Mouse (Mus musculus) megakaryocyte-erythroid progenitor cell, adult 5-6 weeks (primary cell): Measurements from ENCODE around the gene Mapkbp1. TPM values are rescaled to one million over a fixed set of nuclear protein-coding genes. Genes with fewer than 3 reads are reported as not detected.

Experiments used
- ATAC-seq: replicated peaks from 2 replicates; pipeline ENCODE4 v1.8.0; 2016; ENCODE audit warnings: mild to moderate bottlenecking, inconsistent platforms; ENCODE audit not compliant: severe bottlenecking, poor library complexity, low FRiP score, low TSS enrichment
- total RNA-seq, 2 experiments: library from RNA; stranded (forward) in 1 of 2; stranded (reverse) in 1 of 2; fragments of 200-1000, 215-1000 nt in 1 of 2; fragments of >200 nt in 1 of 2; fragmentation: Nextera tagmentation in 1 of 2; gene quantifications; 2 replicates each; pipeline ENCODE4 v1.2.3; 2014 to 2017

The Mapkbp1 gene
- total RNA-seq, 2 experiments from 2014 or later = 2.8 to 5.0 TPM

DNA sequence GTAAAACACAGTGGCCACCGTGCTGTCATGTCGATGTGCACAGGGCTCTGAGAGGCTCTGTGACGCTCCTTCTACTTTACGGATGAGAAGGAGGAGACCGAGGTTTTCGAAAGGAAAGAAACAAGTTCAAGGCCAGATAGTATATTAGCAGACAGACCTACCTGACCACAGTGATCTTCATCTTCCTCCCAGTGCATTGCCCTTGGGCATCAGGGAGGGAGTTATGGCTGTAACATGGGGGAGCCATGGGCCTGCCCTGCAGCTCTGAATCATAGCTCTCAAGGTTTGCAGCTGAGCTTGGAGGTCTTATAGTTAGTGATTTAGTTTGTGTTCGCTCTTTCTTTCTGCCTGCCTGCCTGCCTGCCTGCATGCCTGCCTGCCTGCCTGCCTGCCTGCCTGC, 34.2 kb downstream of the Mapkbp1 start:
- ATAC-seq = no peak

DNA sequence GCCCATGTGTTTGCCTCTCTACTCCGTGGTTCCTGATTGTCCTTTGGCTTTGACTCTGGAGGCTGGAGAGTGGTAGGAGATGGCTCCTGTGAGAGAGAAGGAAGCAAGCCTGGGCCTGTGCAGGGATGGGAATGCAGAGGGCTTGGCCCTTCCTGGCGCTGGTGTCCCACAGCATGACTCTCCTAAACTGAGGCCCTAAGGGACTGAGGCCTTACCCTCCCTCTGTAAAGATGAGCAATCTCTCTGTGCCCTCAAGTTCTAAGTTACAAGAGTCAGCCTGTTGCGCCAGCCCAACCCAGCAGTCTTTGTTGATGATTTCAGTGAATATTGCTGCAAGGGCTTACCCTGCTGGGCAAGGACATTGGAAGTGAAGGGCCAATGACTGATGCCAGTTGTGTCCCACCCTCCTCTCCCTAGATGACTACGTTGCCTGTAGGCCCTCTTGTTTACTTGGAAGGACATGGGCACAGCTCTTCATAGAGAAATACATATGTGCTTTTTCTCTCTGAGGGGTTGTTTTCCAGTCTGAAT, 35.2 kb downstream of the Mapkbp1 start:
- no peak for ATAC-seq

DNA sequence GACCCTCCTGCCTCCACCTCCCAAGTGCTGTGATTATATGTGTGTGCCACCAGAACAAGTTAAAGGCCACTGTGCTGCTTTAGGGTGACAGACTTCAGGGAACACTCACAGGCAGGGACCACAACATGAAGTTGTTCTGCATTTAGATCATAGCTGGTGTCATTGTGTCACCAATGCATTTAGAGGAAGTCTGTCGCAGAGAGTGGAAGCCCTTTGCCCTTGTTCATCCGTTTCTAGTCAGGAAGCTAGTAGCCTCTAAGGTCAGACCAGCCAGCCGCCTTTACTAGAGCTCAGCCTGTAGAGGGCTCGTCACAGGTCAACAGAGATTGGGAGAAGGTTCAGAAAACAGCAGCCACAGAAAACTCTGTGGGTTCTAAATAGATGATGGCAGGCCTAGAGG, 36.2 kb downstream of the Mapkbp1 start:
- ATAC-seq = no peak

DNA sequence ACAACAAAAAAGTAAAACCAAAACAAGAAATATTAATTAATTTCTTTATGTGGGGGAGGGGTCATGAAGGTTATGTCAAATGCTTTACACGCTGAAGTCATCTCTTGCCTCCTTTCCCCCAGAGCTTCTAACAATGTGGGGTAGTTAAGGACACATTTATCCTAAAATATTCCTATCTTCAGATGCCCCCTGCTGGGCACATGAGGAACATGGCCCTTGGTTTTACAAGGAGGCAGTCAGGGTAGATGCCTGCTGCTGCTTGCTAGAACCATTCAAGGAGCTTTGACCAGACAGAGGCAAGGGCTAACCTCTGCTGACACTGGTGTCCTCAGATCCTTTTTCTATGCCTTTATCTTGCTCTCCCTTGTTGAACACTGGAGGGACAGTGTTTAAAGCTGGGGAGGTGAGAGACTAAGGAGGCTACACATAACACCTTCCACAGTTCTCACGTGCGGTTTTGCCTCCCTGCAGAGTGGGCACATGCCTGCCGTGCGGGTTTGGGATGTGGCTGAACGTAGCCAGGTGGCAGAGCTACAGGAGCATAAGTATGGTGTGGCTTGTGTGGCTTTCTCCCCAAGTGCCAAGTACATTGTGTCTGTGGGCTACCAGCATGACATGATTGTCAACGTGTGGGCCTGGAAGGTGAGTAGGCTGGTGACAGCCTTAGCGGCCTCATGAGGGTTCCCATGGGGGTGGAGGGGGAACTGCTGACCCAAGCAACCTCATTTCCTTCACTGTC, 39.1 kb downstream of the Mapkbp1 start:
- ATAC-seq = peak; percentile 62; the same call in 1 of the 2 replicates

DNA sequence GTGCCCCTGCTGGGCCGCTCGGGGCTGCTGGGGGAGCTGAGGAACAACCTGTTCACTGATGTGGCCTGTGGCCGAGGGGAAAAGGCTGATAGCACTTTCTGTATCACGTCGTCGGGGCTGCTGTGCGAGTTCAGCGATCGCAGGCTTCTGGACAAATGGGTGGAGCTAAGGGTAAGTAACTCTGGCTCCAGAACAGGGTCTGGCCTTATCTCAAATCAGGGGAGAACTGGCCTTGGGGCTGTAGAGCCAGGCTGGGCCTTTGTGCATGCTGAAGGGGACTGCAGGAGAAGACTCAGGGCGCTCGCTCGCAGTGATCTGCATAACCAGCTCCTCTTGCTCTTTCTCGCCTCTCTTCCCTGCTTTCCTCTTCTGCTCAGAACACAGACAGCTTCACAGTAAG, 40.4 kb downstream of the Mapkbp1 start:
- no peak for ATAC-seq

DNA sequence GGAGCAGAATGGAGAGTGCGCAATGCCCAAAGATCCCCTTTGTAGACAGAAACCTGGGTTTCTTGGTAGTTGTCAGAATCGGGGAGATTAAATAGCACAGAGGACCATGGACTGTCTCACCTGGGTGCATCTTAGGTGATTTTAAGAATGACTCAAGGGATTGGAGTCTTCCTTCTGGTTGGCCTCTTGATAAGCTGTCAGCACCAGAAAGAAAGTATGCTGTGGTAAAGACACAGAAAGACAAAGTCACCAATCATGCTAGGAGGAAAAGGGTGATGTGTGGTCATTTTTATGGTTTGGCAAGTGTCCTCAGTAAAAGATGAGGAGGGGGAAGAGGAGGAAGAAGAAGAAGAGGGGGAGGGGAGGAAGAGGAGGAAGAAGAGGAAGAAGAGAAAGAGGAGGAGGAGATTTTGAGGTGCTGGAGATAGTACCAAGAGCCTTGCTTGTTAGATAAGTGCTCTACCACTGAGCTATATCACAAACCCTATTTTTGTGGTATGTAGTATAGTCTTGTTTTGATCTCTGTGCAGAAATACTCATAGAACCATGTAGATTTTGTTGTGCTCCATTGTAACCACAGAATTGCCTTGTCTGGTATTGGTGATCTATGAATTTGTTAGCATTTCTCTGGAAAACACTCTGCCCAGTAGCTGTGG, 41.5 kb downstream of the Mapkbp1 start:
- ATAC-seq = no peak

DNA sequence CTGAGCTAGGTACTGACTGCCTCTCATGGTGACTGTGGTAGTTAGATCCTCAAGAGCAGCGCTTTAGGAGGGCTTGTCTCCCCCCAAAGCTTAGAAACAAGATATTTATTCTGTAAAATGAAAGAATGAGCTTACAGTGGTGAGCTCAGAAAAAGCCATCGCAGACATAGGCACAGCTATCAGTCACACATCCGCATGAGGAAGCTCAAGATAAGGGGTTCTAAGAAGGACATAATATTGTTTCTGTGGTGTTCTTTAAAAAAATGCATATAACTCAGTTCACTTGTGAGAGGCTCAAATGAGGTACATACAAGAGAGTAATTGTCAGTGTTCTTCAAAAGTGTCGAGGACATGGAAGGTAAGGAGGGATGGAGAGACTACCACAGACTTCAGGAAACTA, 43.4 kb downstream of the Mapkbp1 start:
- ATAC-seq = no peak

DNA sequence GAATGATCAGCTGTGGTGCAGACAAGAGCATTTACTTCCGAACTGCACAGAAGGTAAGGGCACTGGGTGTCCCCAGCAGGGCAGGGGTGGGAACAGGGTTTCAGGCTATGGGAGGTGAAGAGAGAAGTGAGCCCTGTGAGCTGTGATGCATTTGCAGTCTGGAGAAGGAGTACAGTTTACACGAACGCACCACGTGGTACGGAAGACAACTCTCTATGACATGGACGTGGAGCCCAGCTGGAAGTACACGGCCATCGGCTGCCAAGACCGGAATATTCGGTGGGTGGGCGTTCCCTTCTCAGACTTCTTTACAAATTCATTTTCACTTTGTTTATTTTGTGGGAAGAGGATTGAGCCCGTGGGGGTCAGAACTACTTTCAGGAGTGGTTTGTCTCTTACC, 45.1 kb downstream of the Mapkbp1 start:
- ATAC-seq = no peak

DNA sequence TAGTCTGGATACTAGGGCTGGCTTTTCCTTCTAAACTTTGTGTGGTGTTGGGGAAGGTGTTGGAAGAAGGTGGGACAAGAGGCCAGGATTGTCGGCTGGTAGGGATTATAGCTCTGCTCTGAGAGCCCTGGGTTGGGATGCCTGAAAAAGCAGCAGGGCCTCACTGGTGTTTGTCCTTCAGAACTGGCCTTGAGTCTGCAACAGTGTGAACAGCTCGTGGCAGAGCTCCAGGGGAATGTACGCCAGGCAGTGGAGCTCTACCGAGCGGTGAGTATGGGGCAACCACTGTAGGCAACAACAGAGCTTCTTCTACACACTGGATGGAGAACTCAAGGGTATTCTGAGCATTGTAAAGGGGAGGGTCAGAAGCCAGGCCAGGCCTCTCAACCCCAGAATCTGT, 51.8 kb downstream of the Mapkbp1 start:
- ATAC-seq = no peak

DNA sequence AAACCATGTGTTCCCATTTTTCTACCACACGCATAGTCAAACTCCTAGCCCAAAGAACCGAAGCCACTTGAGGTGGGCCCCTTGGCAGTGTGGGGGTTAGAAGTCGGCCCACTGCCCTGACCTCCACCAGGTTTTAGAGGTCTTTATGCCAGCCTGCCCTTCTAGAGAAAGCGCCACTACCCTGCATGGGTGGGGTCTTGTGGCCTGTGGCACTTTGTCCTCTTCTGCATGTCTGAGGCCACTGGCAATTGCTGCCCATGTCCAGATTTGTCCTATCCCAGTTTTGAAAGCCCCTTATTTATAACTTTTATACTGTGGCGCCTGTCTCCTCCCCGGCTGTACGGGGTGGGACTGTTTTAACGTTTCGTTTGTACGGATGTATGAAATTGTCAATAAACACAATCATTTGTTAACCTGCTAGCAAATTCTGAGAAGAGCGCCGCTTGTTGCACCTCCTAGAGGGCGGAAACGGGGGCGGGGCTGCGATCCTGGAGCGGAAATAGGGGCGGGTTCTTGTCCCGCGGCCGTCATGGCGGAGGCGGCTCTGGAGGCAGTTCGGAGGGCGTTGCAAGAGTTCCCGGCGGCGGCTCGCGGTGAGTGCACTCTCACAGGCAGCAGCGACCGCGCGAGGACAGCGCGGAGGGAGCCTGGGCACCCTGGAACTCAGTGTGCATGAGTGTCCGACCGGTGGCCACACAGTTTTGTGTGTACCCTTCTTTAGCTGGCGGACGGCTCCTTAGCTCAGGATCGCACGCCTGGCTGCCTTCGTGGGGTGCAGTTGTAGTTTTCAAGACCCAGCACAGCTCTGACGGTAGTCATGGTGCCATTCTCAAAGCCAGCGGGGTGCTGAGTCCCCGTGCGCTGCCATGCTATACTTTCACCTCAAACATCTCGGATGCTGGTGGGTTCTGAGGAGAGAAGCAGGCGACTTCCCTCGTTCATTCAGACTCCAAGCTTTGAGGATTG, 54.8 kb downstream of the Mapkbp1 start, which contains the start of the genes Jmjd7 and Gm28042:
Gene Jmjd7 (plus strand): TSS at position 500 of the 966 bp plus-strand sequence.
Gene Gm28042 (plus strand): TSS at position 510 of the 966 bp plus-strand sequence.
- ATAC-seq = peak; percentile 94

DNA sequence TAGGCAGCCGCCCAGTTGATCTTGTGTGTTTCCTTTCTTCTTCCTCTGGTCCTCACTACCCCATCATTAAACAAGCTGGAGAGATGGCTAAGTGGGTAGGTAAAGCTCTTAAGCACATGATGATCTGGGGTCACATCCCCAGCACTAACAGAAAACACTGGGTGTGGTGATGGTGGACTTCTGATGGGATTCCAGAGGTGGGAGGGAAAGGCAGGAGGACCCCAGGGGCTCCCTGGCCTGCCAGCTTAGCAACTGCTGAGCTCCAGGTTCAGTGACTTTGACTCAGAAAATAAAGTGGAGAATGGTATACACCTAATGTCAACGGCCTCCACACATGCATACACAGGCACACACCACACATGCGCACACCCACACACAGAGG, 55.4 kb downstream of the Mapkbp1 start:
- ATAC-seq = no peak

DNA sequence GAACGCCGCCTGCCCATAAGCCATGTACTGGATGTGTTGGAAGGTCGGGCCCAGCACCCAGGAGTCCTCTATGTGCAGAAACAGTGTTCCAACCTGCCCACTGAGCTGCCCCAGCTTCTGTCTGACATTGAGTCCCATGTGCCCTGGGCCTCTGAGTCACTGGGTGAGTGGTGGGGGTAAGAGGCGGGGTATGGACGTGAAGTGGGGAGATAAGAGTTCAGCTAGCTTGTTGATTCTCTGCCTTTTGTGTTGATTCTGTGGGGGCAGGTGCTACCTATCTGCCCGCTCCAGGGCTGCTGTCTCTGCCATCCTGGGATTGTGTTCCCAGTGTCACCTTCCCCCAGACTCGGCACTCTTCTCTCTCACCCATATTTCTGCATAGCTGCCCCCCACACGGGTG, 57.9 kb downstream of the Mapkbp1 start:
- peak; percentile 25; the same call in 1 of the 2 replicates for ATAC-seq

DNA sequence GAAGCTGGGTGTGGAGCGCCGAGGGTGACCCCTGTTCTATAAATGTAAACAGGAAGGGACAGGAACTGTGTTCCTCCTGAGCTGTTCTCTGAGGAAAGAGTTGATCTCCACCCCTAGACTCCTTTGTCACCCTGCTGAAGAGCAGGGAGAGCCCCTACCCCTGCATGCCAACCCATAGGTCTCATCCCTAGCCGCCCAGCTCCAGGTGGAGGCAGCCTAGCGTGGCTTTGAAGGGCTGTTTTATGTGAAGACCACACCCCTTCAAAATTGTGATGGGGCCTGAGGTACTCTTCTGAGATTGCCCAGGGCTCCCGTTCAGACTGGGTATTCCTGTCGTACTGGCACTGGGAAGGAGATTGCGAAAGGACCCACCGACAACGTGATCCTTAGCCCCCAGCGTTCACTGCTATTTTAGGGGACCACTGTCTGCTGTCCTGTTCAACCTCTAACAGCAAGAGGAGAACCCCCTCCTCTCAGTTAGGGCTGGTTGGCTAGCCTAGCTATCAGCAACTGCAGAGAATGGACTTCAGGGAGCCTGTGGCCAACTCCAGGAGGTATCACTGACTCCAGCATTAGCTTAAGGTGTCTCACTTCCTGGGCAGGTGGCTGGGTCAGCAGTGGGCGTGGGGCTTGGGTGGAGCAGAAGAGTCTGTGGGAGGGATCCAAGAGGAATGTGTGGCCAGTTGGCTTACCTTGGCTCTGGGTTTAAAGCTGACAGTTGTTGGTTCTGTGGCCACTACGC, 60.4 kb downstream of the Mapkbp1 start, which contains the start of gene Pla2g4b:
Gene Pla2g4b (plus strand): TSS at position 692 of the 742 bp plus-strand sequence.
- no peak for ATAC-seq

DNA sequence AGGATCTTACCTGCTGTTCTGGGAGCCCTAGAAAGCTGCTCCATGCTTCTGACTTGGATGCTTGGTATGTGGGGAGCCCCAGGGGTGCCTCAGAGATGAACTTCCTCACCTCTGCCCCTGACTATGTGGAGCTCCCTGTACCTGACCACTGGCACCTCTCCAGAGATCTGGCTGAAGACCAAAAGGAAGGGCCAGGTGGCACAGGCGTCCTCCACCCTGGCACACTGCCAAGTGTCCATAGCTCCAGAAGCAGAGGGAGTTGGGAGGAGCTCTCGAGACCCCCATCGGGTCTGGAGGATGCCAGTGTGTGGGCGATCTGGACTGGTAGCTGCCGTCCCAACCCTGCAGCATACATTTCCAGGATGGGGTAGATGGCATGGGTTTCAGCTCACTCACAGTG, 61.2 kb downstream of the Mapkbp1 start:
- ATAC-seq = no peak

DNA sequence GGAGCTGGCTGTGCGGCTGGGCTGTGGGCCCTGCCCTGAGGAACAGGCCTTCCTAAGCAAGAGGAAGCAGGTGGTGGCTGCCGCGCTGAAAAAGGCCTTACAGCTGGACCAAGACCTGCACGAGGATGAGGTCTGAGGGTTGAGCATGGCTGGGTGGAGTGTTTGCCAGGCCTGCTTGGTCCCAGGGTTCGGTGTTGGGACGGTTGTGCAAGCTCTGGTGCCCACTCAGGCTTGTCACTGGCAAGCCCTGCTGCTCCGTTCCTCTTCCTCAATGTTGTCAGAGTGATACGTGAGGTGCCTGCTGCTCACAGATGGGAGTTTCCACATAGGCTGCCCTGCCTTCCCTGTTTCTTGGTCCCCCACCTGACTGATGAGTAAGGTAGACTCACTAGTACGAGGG, 65.2 kb downstream of the Mapkbp1 start:
- no peak for ATAC-seq

DNA sequence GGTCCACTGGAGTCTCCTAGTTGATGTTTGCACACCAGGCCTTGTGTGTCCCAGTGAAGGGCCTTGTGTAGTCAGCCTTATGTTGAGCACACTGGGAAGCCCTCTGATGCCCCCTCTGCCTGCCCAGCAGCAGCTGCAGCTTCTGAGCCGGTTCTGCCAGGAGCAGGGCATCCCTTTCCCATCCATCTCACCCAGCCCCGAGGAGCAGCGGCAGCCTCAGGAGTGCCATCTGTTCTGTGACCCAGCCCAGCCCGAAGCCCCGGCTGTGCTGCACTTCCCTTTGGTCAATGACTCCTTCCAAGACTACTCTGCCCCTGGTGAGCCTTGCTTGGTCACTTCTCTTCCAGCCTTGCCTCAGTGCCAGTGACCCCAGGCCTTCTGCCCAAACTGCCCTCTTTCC, 68.5 kb downstream of the Mapkbp1 start:
- no peak for ATAC-seq

DNA sequence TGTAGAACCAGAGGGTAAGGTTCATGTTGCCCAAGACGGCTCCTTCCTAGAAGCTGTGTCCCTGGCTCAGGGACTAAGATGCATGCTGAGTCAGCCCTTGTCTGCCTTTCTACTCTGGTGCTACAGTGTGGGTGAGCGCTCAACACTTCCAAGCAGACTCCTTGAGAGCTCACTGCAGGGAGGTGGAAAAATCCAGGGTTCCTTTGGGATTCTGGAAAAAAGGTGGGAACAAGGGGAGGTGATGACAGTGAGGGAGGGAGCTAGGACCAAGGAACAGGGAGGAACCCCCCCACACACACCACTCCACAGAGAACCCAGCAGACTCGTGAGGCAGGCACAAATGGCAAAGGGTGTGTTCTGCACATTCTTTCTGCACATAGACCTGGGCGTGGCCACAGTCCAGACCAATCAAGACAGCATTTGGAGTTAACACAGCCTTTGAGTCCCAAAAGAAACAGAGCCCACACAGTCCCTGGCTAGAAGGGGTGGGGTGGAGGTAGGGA, 71.7 kb downstream of the Mapkbp1 start:
- peak; percentile 77 for ATAC-seq

DNA sequence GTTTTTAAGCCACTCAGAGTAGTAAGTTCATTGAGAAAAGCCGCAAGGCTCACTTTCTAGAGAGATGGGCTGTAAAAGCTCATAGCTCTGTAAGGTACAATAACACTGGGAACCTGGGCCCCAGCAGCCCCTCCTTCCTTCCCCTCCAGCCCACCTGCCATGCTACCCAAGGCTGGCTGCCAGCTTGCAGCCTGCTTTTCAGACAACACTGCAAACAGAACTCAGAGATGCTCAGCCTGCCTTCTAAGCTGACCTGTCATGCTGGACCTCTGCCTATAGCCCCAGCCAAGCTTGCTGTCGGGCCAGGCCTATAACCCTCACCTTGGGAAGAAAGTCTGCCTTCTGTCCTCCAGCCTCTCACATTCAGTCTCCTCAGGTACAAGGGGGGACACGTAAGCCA, 72.2 kb downstream of the Mapkbp1 start:
- no peak for ATAC-seq
